Mouse (Mus musculus) liver, adult 2 months (tissue): ENCODE results near the gene Gm20671.

Experiments used
- CTCF ChIP-seq: fragments of 200-500 bp; IDR thresholded peaks from 2 replicates; pipeline ENCODE4 v1.5.1; 2011; ENCODE audit warnings: low read depth, low read length, control low read depth
- POLR2A ChIP-seq: fragments of 200-500 bp; IDR thresholded peaks from 2 replicates; pipeline ENCODE4 v1.6.1; 2011; ENCODE audit warnings: low read length, control low read depth; ENCODE audit not compliant: insufficient read depth; ENCODE audit errors: extremely low read depth

DNA sequence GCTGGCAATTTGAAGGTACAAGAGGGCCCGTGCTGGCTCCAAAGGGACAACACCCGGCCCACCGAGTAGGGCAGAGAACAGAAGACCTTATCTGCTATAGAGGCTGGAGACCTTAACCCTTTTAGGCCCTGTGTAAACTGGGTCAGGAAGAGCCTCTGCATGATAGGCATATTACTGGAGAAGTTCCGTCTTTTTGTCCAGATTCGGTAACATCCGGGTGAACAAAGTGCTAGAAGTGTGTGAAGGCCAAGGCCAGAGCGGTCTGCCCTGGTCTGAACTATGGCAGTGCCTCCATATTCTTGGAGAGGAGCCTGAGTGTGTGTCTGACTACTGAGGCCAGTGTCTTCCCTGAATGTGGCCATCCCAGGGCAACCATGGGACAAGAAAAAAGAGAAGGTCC is at the start of gene Gm20671:
- no peak for TF ChIP-seq POLR2A
- no peak for TF ChIP-seq CTCF
